Comparison of ENCODE assay signal across 15 mouse cellular contexts in genomic region chr4:148391714-148392310, GRCm38 (mm10). TPM values are rescaled to one million over a fixed set of nuclear protein-coding genes. Genes with fewer than 3 reads are reported as not detected.
DNase-seq lines count a peak whose midpoint lies in the region; ATAC-seq and TF ChIP-seq lines count a peak whose summit lies in the region.
"Had no signal": no experiment of that assay in that cellular context is flagged by ENCODE, and none has a peak within 500 bp of the region (broad histone marks: within the 10 kb centered on the region; RNA-seq: fewer than 3 reads in every experiment).

No protein-coding gene starts in this region.

- peak overlapping the region; percentile 55 for H3K9ac ChIP-seq in hindbrain, embryonic 13.5 days
- H3K9ac ChIP-seq in midbrain, embryonic 14.5 days (replicated peaks; ENCODE audit: low read length), result no peak overlapping the region
- no peak overlapping the region for H3K9ac ChIP-seq in liver, embryonic 11.5 days (ENCODE audit: low read depth, low read length)

- H3K9me3 ChIP-seq in E14TG2a.4 (ENCODE audit: low read length), result no peaks in the 10 kb centered on the region
- no peaks in the 10 kb centered on the region for H3K9me3 ChIP-seq in hindbrain, embryonic 13.5 days
- H3K9me3 ChIP-seq in midbrain, embryonic 14.5 days (ENCODE audit: control insufficient read depth, low read length), result no peaks in the 10 kb centered on the region
- H3K9me3 ChIP-seq in liver, embryonic 11.5 days (ENCODE audit: control insufficient read depth, low read length), result no peaks in the 10 kb centered on the region

- TF ChIP-seq CTCF in E14TG2a.4 (conservative IDR thresholded peaks at IDR 0.05; ENCODE audit: low read length), result no peak

- peak overlapping the region; percentile 38 for H3K4me2 ChIP-seq in hindbrain, embryonic 13.5 days
- H3K4me2 ChIP-seq in midbrain, embryonic 14.5 days (ENCODE audit: low read length), result peak overlapping the region; percentile 20
- no peak overlapping the region for H3K4me2 ChIP-seq in liver, embryonic 11.5 days

- peaks cover 26% of the 10 kb centered on the region for H3K4me1 ChIP-seq in E14TG2a.4 (replicated peaks; ENCODE audit: low read depth, low read length)
- peaks cover 54% of the 10 kb centered on the region for H3K4me1 ChIP-seq in hindbrain, embryonic 13.5 days (replicated peaks)
- H3K4me1 ChIP-seq in midbrain, embryonic 14.5 days (ENCODE audit: control insufficient read depth, insufficient read depth, low read length), result peaks cover 24% of the 10 kb centered on the region
- H3K4me1 ChIP-seq in liver, embryonic 11.5 days (replicated peaks; ENCODE audit: control insufficient read depth, insufficient read depth, low read length), result no peaks in the 10 kb centered on the region

- no peaks in the 10 kb centered on the region for H3K36me3 ChIP-seq in E14TG2a.4 (ENCODE audit: insufficient read depth, low read length)
- no peaks in the 10 kb centered on the region for H3K36me3 ChIP-seq in hindbrain, embryonic 13.5 days
- no peaks in the 10 kb centered on the region for H3K36me3 ChIP-seq in midbrain, embryonic 14.5 days (ENCODE audit: control insufficient read depth, insufficient read depth, low read length)
- no peaks in the 10 kb centered on the region for H3K36me3 ChIP-seq in liver, embryonic 11.5 days (ENCODE audit: control insufficient read depth, insufficient read depth, low read length)

- ATAC-seq in hindbrain, embryonic 13.5 days (ENCODE audit: low FRiP score), result peak; percentile 41; the same call in 1 of the 2 replicates
- peak; percentile 65 for ATAC-seq in midbrain, embryonic 14.5 days (ENCODE audit: low FRiP score, low TSS enrichment)
- ATAC-seq in liver, embryonic 11.5 days (replicated peaks; ENCODE audit: low FRiP score), result no peak
- ATAC-seq: CD4-positive, CD25-positive, alpha-beta regulatory T cell, adult 4 months had no signal

- peak; percentile 36 for DNase-seq in R1 (ENCODE audit: low read depth, low spot score)
- DNase-seq in midbrain, embryonic 14.5 days, result peak; percentile 82
- no peak for DNase-seq in liver, embryonic 11.5 days (ENCODE audit: low spot score)
- no peak for DNase-seq in heart, adult 9 months (ENCODE audit: low spot score in 2 of 2)
- no peak for DNase-seq in cerebellum, adult 11 months
- DNase-seq: cerebellum, adult 9-11 months; heart, adult 18-20 months; heart, postnatal 10 days; kidney, adult 2 months; lung, adult 18-20 months; thymus, postnatal 25 days had no signal

- WGBS in hindbrain, embryonic 13.5 days, result 32% methylated on average over 21 of the region's 21 CpGs
- 35% methylated on average over 21 of the region's 21 CpGs for WGBS in midbrain, embryonic 14.5 days
- WGBS in liver, embryonic 11.5 days, result 66% methylated on average over 21 of the region's 21 CpGs

- peak overlapping the region; percentile 64 for H3K4me3 ChIP-seq in E14TG2a.4 (replicated peaks; ENCODE audit: low read length)
- no peak overlapping the region for H3K4me3 ChIP-seq in hindbrain, embryonic 13.5 days
- no peak overlapping the region for H3K4me3 ChIP-seq in midbrain, embryonic 14.5 days (replicated peaks; ENCODE audit: low read depth, low read length)
- no peak overlapping the region for H3K4me3 ChIP-seq in liver, embryonic 11.5 days (ENCODE audit: low read depth, low read length)
- H3K4me3 ChIP-seq: erythroblast, embryonic 14.5 days had no signal

- peak overlapping the region; percentile 88 for H3K27ac ChIP-seq in hindbrain, embryonic 13.5 days
- H3K27ac ChIP-seq in midbrain, embryonic 14.5 days (replicated peaks; ENCODE audit: low read depth, low read length), result peak overlapping the region; percentile 72
- no peak overlapping the region for H3K27ac ChIP-seq in liver, embryonic 11.5 days (ENCODE audit: low read depth, low read length)

- H3K27me3 ChIP-seq in E14TG2a.4 (ENCODE audit: insufficient read depth, low read length), result peaks cover 20% of the 10 kb centered on the region
- no peaks in the 10 kb centered on the region for H3K27me3 ChIP-seq in hindbrain, embryonic 13.5 days
- no peaks in the 10 kb centered on the region for H3K27me3 ChIP-seq in midbrain, embryonic 14.5 days (ENCODE audit: control insufficient read depth, insufficient read depth, low read length)
- no peaks in the 10 kb centered on the region; the same call in 1 of the 2 replicates for H3K27me3 ChIP-seq in liver, embryonic 11.5 days (replicated peaks; ENCODE audit: control insufficient read depth, insufficient read depth, low read length)

RNA-seq across cellular contexts. Expression of gene Ubiad1, which starts 52.8 kb away (rescaled TPM):
- polyA plus RNA-seq in hindbrain, embryonic 13.5 days (2015; fragmentation: Nextera tagmentation; extraction: Ambion mirVana), result 17.7 and 19.1 TPM in 2 replicates
- polyA plus RNA-seq in midbrain, embryonic 14.5 days (2014; fragmentation: Nextera tagmentation; extraction: Ambion mirVana), result 14.7 and 15.9 TPM in 2 replicates
- polyA plus RNA-seq in liver, embryonic 11.5 days (2014; fragmentation: Nextera tagmentation; extraction: Ambion mirVana), result 21.5 and 23.1 TPM in 2 replicates

RNA-seq across cellular contexts. Expression of gene Mtor, which starts 56.6 kb away (rescaled TPM):
- polyA plus RNA-seq in hindbrain, embryonic 13.5 days (2015; fragmentation: Nextera tagmentation; extraction: Ambion mirVana), result 23.0 and 23.7 TPM in 2 replicates
- polyA plus RNA-seq in midbrain, embryonic 14.5 days (2014; fragmentation: Nextera tagmentation; extraction: Ambion mirVana), result 30.6 and 34.8 TPM in 2 replicates
- polyA plus RNA-seq in liver, embryonic 11.5 days (2014; fragmentation: Nextera tagmentation; extraction: Ambion mirVana), result 20.4 and 22.9 TPM in 2 replicates

Comparison
In these comparisons a context has a peak if more than half of its experiments do, and no peak if none do; other contexts are left out.
1. DNase-seq: peak in R1 (single experiment) and midbrain, embryonic 14.5 days (single experiment); none in liver, embryonic 11.5 days (single experiment), heart, adult 9 months (0 of 2) and cerebellum, adult 11 months (single experiment).